Mouse (Mus musculus) heart, postnatal 0 days (tissue): Measurements from ENCODE around the gene Rfx2. TPM values are rescaled to one million over a fixed set of nuclear protein-coding genes. Genes with fewer than 3 reads are reported as not detected.

Experiments
- ATAC-seq: fragments of 200-750 bp; cut with Nextera tagmentation; 2 replicates; pipeline ENCODE4 v1.8.0; 2017; ENCODE audit warnings: low read depth, moderate number of reproducible peaks, moderate library complexity; ENCODE audit not compliant: insufficient read depth
- DNase-seq: peaks from one replicate; pipeline ENCODE4 v3.0.0-alpha.2; 2016; ENCODE audit warnings: low spot score
- H3K27ac ChIP-seq: fragments of 300-500 bp; sonication (generic); 2 replicates; pipeline ENCODE4 v1.5.1; 2014; ENCODE audit warnings: low read depth, mild to moderate bottlenecking
- H3K27me3 ChIP-seq: fragments of 300-500 bp; sonication (generic); 2 replicates; pipeline ENCODE4 v1.6.1; 2014; ENCODE audit warnings: low read length, mixed read lengths; ENCODE audit not compliant: control insufficient read depth, insufficient read depth
- H3K36me3 ChIP-seq: fragments of 300-500 bp; sonication (generic); replicated peaks from 2 replicates; pipeline ENCODE4 v1.6.1; 2014; ENCODE audit warnings: low read length, mixed read lengths; ENCODE audit not compliant: control insufficient read depth, insufficient read depth
- H3K4me1 ChIP-seq: fragments of 300-500 bp; sonication (generic); 2 replicates; pipeline ENCODE4 v1.6.1; 2014; ENCODE audit warnings: antibody characterized with exemption; ENCODE audit not compliant: control insufficient read depth, insufficient read depth
- H3K4me2 ChIP-seq: fragments of 300-500 bp; sonication (generic); 2 replicates; pipeline ENCODE4 v1.6.1; 2014; ENCODE audit warnings: low read depth, mild to moderate bottlenecking, low read length, moderate library complexity
- H3K4me3 ChIP-seq: fragments of 300-500 bp; sonication (generic); 2 replicates; pipeline ENCODE4 v1.5.1; 2014; ENCODE audit warnings: low read depth, low read length
- H3K9ac ChIP-seq: fragments of 300-500 bp; sonication (generic); replicated peaks from 2 replicates; pipeline ENCODE4 v1.6.1; 2014; ENCODE audit warnings: low read depth, low read length, mixed read lengths
- H3K9me3 ChIP-seq: fragments of 300-500 bp; sonication (generic); replicated peaks from 2 replicates; pipeline ENCODE4 v1.6.1; 2016; ENCODE audit warnings: low read length; ENCODE audit not compliant: control insufficient read depth
- CTCF ChIP-seq: IDR thresholded peaks from 2 replicates; pipeline ENCODE4 v1.5.1; 2016; ENCODE audit warnings: antibody characterized with exemption, control low read depth, low read depth
- EP300 ChIP-seq: IDR thresholded peaks from 2 replicates; pipeline ENCODE4 v1.6.1; 2016; ENCODE audit warnings: antibody characterized with exemption, low read depth
- WGBS: fragments of 180-500 bp; shearing (Covaris S2); extraction: QIAGEN DNeasy Blood & Tissue Kit; methylation state at CpG from one replicate; pipeline ENCODE4 v1.1.7; 2014; 5-methylcytosine and 5-hydroxymethylcytosine counted together
- polyA plus RNA-seq: library from polyadenylated mRNA; unstranded; fragments of >200 nt; fragmentation: Nextera tagmentation; extraction: Ambion mirVana; gene quantifications from 2 replicates; pipeline ENCODE4 v1.2.1, GENCODE M21; 2015
- total RNA-seq: library from RNA; depleted of rRNA; stranded (reverse); fragments of >200 nt; gene quantifications from 2 replicates; pipeline ENCODE4 v1.2.3, GENCODE M21; 2014; ENCODE audit warnings: low replicate concordance

The Rfx2 gene
- total and polyA plus RNA-seq, 2 experiments from 2014 or later, result 3.5 to 17.9 TPM

DNA sequence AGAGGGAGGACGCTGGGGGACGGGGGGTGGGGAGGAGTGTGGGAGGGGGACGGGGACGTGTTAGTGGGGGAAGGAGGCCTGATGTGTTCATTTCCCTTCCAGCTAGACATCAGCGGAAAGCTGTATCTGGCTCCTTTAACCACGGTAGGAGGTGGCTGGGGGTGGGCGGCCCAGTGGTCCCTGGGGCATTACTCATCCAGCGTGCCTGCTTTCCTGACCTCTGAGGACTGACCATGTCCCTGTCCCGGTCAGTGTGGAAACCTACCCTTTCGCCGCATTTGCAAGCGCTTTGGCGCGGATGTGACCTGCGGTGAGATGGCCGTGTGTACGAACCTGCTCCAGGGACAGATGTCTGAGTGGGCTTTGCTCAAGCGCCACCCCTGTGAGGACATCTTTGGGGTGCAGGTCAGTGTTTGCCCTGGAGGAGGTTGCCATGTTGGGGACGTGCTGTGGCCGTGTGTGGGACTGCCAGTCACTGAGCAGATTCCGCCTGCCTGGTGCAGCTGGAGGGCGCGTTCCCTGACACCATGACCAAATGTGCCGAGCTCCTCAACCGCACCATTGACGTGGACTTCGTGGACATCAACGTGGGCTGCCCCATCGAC, 63.2 kb downstream of the Rfx2 start:
- 91% methylated on average over 29 of the region's 29 CpGs for WGBS
- no peak for ATAC-seq
- Histone ChIP-seq H3K4me3 (no peak overlapping the region), H3K36me3 (peaks cover 36% of the 10 kb centered on the region), H3K4me2 (no peak overlapping the region), H3K9ac (no peak overlapping the region), H3K27ac (no peak overlapping the region), H3K4me1 (peaks cover 16% of the 10 kb centered on the region), H3K27me3 (no peaks in the 10 kb centered on the region), H3K9me3 (no peaks in the 10 kb centered on the region)
- no peak for DNase-seq
- TF ChIP-seq EP300, result no peak
- no peak for TF ChIP-seq CTCF

DNA sequence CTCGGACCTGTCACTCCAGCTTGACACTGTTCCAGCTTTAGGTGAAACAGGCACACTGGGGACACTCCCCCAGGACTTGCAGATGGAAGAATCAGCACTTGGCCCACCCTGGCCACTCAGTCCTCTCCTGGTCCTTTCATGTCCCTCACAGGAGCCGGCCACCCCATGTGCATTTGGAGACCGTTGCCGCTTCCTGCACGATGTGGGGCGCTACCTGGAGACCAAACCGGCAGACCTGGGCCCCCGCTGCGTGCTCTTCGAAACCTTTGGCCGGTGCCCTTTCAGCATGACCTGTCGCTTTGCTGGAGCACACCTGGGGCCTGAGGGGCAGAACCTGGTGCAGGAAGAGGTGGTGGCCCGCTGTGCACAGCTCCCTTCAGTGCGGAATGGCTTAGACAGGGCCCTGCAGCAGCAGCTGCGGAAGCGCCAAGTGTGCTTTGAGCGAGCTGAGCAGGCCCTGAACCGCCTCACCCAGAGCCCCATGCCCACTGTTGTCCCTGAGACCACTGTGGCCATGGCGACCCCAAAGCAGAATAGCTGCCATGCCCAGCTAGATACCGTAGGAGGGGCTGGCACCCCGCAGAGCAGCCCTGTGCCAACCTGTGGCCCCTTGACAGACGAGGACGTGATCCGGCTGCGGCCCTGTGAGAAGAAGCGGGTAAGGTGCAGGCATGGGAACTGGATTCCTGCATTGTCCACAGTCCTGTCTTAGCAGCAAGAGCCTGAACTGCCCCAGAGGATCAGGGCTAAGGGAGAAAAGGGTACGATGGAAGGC, 64.0 kb downstream of the Rfx2 start:
- Histone ChIP-seq H3K4me2 (no peak overlapping the region), H3K9me3 (no peaks in the 10 kb centered on the region), H3K36me3 (peaks cover 36% of the 10 kb centered on the region), H3K4me3 (no peak overlapping the region), H3K4me1 (peaks cover 23% of the 10 kb centered on the region), H3K27me3 (no peaks in the 10 kb centered on the region), H3K9ac (no peak overlapping the region), H3K27ac (no peak overlapping the region)
- 94% methylated on average over 27 of the region's 27 CpGs for WGBS
- TF ChIP-seq EP300 (no peak), CTCF (no peak)
- no peak for DNase-seq
- no peak for ATAC-seq

DNA sequence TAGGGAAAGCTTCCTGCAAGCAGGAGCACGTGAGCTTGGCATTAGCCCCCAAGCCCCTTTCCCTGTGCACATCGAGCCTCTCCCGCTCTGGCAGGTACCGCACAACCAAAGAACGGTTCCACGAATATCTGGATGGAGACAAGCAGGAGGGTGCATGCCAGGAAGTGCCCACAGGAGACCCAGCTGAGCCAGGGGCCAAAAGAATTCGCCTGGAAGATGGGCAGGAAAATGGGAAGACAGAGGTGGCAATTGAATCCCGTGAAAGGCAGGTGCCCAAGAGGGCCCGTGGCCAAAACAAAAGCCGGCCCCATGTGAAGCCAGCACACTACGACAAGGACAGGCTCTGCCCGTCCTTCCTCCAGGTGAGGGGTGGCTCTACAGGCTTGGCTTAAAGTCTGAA, 65.4 kb downstream of the Rfx2 start:
- peak overlapping the region; percentile 70 for H3K4me2 ChIP-seq
- no peak for DNase-seq
- H3K9ac ChIP-seq, result 0 out of 2 replicates have a peak overlapping the region, but pooled peaks have one; percentile 24
- peak overlapping the region; percentile 87 for H3K27ac ChIP-seq
- TF ChIP-seq EP300 (no peak), CTCF (no peak)
- no peak for ATAC-seq
- H3K4me1 ChIP-seq, result peaks cover 27% of the 10 kb centered on the region
- peaks cover 36% of the 10 kb centered on the region for H3K36me3 ChIP-seq
- H3K9me3 ChIP-seq, result no peaks in the 10 kb centered on the region
- WGBS, result 47% methylated on average over 12 of the region's 12 CpGs
- no peaks in the 10 kb centered on the region for H3K27me3 ChIP-seq
- peak overlapping the region; percentile 59 for H3K4me3 ChIP-seq

DNA sequence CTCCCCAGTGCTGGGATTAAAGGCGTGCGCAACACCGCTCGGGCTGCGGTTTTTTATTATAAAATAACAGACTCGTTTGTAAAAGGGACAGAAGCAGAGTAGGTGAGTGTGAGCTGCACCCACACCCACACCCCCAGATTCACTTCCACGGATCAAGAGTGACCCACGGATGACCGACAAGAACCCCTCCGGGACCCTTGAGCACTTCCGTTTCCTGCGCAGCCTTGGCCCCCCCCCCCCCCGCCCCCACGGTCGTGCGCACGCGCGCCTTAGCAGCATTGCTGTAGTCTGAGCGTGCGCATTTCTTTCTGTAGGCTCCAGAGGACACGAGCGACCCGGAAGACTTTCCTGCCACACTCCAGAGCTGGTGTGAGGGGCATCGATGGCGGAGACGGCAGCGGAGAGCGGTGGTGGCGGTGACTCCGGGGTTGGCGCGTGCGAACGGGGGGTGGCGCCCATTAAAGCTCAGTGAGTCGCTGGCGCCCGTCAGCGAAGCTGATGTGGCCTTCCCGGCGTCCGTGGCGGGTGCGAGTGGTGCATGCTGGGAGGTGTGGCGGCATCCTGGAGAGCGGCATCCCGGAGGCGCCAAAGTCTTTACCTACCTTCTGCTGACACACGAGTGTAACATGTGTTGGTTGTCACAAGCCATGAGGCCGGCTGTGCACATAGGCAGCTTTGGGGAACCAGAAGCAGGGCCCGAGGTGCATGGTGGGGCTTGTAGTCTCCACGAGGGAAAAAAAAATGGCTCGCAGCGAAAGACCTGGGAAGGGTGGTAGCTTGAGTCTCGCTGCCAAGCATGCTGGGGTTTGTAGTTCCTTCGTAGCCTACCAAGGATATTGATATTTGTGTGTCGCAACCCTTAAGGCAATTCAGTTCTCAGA, 66.1 kb downstream of the Rfx2 start, which contains the start of gene Dus3l:
TSS of gene Dus3l (plus strand) at position 284 of the 881 bp plus-strand sequence.
- ATAC-seq, result peak; percentile 81
- WGBS, result 2% methylated on average over 50 of the region's 58 CpGs
- peak within 1 kb of the TSS; percentile 46 for H3K9ac ChIP-seq

DNA sequence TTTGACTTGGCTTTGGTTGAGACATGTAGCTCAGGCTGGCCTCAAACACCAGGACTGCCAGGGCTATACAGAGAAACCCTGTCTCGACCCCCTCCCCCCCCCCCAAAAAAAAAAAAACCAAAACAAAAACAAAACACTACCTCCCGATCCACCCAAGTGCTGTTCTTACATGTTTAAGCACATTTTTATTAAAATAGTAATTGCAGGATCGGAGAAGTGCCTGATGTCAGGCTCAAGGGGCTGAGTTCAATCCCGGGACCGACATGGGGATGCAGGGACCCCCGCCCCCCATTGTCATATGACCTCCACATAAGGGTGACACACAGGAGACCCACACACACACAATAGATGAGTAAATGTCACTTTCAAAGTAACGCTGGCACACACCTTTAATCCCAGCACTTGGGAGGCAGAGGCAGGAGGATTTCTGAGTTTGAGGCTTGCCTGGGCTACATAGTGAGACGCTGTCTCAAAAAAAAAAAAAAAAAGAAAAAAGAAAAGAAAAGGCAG, 67.0 kb downstream of the Rfx2 start:
- H3K27ac ChIP-seq, result peak overlapping the region; percentile 87
- H3K4me3 ChIP-seq, result peak overlapping the region; percentile 59; the same call in 1 of the 2 replicates
- WGBS, result 70% methylated on average over 8 of the region's 8 CpGs
- peak overlapping the region; percentile 70; the same call in 1 of the 2 replicates for H3K4me2 ChIP-seq
- no peaks in the 10 kb centered on the region for H3K27me3 ChIP-seq
- H3K4me1 ChIP-seq, result peaks cover 27% of the 10 kb centered on the region
- no peak for ATAC-seq
- no peak overlapping the region for H3K9ac ChIP-seq
- no peaks in the 10 kb centered on the region for H3K9me3 ChIP-seq
- TF ChIP-seq CTCF, result no peak
- DNase-seq, result no peak
- peaks cover 23% of the 10 kb centered on the region for H3K36me3 ChIP-seq

More for the DNA sequence above, 66.1 kb downstream of the Rfx2 start, which contains the start of gene Dus3l:
- Histone ChIP-seq H3K36me3 (peaks cover 32% of the 10 kb centered on the region), H3K9me3 (no peaks in the 10 kb centered on the region), H3K27ac (peak within 1 kb of the TSS; percentile 87), H3K4me1 (peaks cover 27% of the 10 kb centered on the region), H3K4me3 (peak within 1 kb of the TSS; percentile 59), H3K4me2 (peak within 1 kb of the TSS; percentile 70), H3K27me3 (no peaks in the 10 kb centered on the region)
- DNase-seq, result peak; percentile 87
- TF ChIP-seq CTCF (no peak), EP300 (no peak; the same call in 1 of the 2 replicates)
